Mouse (Mus musculus): ENCODE measurements around the gene Pdcd6. TPM values are rescaled to one million over a fixed set of nuclear protein-coding genes. Genes with fewer than 3 reads are reported as not detected.

The Pdcd6 gene
- total RNA-seq, 2 experiments from 2014 or later: 45.5 to 49.3 TPM

DNA sequence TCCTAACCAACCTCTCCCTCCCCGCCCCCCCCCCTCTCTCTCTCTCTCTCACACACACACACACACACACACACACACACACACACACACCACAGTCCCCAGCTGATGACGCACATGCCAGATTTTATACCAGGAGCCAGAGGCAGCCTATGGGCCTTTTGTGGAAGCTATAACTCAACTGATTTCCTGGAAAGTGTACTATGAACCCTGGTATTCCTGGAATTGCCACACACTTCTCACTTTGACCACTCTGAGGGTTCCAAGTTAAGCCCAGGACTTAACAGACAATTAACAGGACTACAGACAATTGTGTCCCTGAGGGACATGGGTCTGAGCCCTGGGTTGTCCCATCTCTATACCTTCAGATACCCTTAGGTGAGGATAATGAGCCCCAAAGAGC is 35.1 kb downstream of the Pdcd6 start:
- DNase-seq: no peak

DNA sequence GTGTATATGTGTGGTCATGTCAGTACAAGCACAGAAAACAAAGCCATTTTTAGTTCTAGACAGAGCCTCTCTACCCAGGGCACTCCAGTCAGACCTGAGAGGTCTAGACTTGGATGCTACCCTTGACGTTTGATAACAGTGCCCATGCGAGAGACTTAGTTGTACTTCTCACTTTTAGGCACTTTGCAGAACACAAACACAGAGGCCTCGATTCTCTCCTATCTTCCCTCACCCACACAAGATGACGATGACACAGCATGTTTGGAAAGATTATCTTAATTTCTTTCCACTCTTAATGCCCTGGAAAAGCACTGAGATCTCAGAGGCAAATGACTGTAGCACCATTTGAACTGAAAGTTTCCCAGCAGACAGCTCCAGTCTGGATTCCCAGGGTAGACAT is 41.7 kb downstream of the Pdcd6 start:
- DNase-seq: no peak

DNA sequence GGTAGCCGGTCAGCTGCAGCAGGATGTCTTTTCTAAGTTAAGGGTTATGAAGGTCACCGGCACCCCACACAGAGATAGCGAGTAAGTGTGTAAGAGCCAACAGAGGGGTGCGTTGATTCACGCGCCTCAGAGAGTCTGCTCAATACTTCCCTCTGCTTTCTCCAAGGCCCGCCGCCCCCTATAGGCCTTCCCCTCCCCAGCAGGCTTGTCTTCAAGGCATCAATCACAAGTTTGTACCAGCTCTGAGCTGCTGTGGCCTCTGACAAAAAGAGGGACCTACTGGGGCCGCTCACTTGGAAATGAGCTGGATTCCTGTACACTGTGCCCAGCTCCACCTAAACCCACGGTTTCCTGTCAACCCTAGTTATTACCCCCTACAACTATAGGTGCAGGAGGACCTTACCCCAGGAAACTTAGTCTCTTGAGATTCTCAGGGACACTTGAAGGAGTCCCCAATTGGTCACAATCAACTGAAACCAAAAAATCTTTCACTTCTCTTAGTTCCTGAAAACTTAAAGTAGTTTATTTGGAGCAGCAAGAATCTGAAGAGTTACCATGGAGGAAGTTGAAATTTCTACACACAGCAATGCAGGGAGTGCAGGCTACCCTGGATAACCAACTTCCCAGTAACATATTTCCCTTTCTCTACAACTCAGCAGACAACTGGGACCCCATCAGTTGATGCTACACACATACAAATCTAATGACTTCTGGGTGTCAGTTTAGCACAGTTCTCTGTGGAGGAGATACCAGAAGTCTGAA is 57.0 kb downstream of the Pdcd6 start:
- DNase-seq: peak; percentile 45 to 56

DNA sequence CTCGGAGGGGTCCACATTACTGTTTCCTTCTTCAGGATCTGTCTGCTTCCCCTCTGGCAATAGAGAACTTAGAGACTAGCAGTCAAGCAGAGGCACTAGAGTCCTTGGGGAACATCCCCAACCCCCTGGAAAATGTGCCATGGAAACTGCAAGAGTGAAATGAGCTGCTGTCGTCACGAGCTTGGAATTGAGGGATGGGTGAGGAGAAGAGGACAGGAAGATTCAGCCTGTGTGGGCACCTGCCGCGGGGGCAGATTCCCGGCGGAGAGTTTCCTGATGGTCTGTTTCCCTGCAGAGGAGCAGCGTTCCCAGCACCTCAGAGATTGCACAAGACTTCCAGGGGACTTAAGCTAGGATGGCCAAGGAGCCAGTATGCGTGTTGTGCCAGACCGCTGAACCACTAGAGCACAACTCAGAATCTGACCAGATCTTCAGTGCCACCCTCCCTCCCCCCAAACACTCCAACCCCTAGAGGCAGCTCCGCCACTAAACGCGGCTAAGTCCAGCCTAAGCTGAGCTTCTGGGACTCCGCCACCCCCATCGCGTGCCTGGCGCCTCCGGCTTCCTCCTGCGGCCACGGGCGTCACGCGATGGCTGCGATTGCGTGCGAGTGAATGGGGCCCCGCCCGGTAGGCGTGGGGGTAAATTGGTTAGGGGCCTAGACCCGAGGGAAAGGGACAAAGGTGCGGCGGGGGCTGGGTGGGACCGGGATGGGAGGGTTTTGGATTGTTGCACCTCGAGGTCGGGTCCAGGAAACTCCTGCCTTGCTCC is 57.7 kb downstream of the Pdcd6 start:
- DNase-seq: peak; percentile 67 to 78

Other genes with a start within 250 kb of the Pdcd6 start
- 1 to 10 TPM in 1 of 2 experiments, under 1 TPM in 1; 0.59 to 1.2 TPM for gene Slc9a3, start 196.1 kb downstream of the Pdcd6 start, total RNA-seq (2021)
- 10 to 100 TPM; 45.6 to 48.6 TPM for gene Exoc3, start 108.8 kb downstream of the Pdcd6 start, total RNA-seq (2021)
- gene Ahrr, start 25.2 kb downstream of the Pdcd6 start, total RNA-seq (2021): 1 to 10 TPM; 1.2 to 1.6 TPM
- gene Sdha, start 32.7 kb upstream of the Pdcd6 start, total RNA-seq (2021): 1,000 to 10,000 TPM; 1,503 to 1,550 TPM
- gene Ccdc127, start 32.7 kb upstream of the Pdcd6 start, total RNA-seq (2021): 10 to 100 TPM; 47.2 to 55.2 TPM
- gene Lrrc14b, start 46.4 kb upstream of the Pdcd6 start, total RNA-seq (2021): 10 to 100 TPM; 77.1 to 81.7 TPM
- gene Zfp72, start 73.3 kb upstream of the Pdcd6 start, total RNA-seq (2021): 1 to 10 TPM; 2.9 to 3.5 TPM
- 100 to 1,000 TPM; 331 to 388 TPM for gene Ftl1-ps1, start 82.1 kb upstream of the Pdcd6 start, total RNA-seq (2021)
- 1 to 10 TPM; 4.8 to 7.6 TPM for gene Zfp825, start 176.4 kb upstream of the Pdcd6 start, total RNA-seq (2021)

Data from heart, adult 18-20 months (tissue).